Mouse (Mus musculus) stomach, embryonic 16.5 days (tissue): Measurements from ENCODE around the gene Spindoc. TPM values are rescaled to one million over a fixed set of nuclear protein-coding genes. Genes with fewer than 3 reads are reported as not detected.
"Not testable (repeated sequence)": the region's sequence is repeated elsewhere in the genome, so short reads cannot be mapped to it uniquely, and the experiment has no call there.

Source experiments
- ATAC-seq: fragments of 200-750 bp; cut with Nextera tagmentation; 2 replicates; pipeline ENCODE4 v1.8.0; 2017; ENCODE audit warnings: moderate number of reproducible peaks, moderate TSS enrichment; ENCODE audit not compliant: insufficient read depth, low FRiP score
- H3K27ac ChIP-seq: fragments of 300-500 bp; sonication (generic); 2 replicates; pipeline ENCODE4 v1.5.1; 2014; ENCODE audit warnings: low read length
- H3K27me3 ChIP-seq: fragments of 300-500 bp; sonication (generic); 2 replicates; pipeline ENCODE4 v1.6.1; 2014; ENCODE audit warnings: low read length, control low read depth, mixed read lengths; ENCODE audit not compliant: control insufficient read depth, insufficient read depth
- H3K36me3 ChIP-seq: fragments of 300-500 bp; sonication (generic); 2 replicates; pipeline ENCODE4 v1.6.1; 2014; ENCODE audit warnings: low read length; ENCODE audit not compliant: control insufficient read depth, insufficient read depth
- H3K4me1 ChIP-seq: fragments of 300-500 bp; sonication (generic); 2 replicates; pipeline ENCODE4 v1.6.1; 2014; ENCODE audit warnings: low read length, control low read depth, mixed read lengths; ENCODE audit not compliant: control insufficient read depth, insufficient read depth
- H3K4me2 ChIP-seq: fragments of 300-500 bp; sonication (generic); 2 replicates; pipeline ENCODE4 v1.6.1; 2014; ENCODE audit warnings: low read depth, low read length, mixed read lengths
- H3K4me3 ChIP-seq: fragments of 300-500 bp; sonication (generic); replicated peaks from 2 replicates; pipeline ENCODE4 v1.5.1; 2014; ENCODE audit warnings: mild to moderate bottlenecking, low read length
- H3K9ac ChIP-seq: fragments of 300-500 bp; sonication (generic); 2 replicates; pipeline ENCODE4 v1.6.1; 2014; ENCODE audit warnings: low read length
- H3K9me3 ChIP-seq: fragments of 300-500 bp; sonication (generic); replicated peaks from 2 replicates; pipeline ENCODE4 v1.6.1; 2016; ENCODE audit warnings: low read length, control low read depth; ENCODE audit not compliant: control insufficient read depth
- WGBS: fragments of 180-500 bp; shearing (Covaris S2); extraction: QIAGEN DNeasy Blood & Tissue Kit; methylation state at CpG from one replicate; pipeline ENCODE4 v1.1.7; 2014; 5-methylcytosine and 5-hydroxymethylcytosine counted together
- polyA plus RNA-seq: library from polyadenylated mRNA; unstranded; fragments of >200 nt; fragmentation: Nextera tagmentation; extraction: Ambion mirVana; gene quantifications from 2 replicates; pipeline ENCODE4 v1.2.1, GENCODE M21; 2015

Gene Spindoc
- polyA plus RNA-seq, 1 experiment from 2014 or later, result 19.8 TPM

GRCm38 (mm10) chr19:7381906-7382247, 917 bp downstream of the Spindoc start:
- Histone ChIP-seq H3K9me3 (0 out of 2 replicates have a peak, but pooled peaks cover 3% of the 10 kb centered on the region), H3K36me3 (no peaks in the 10 kb centered on the region), H3K4me2 (peak overlapping the region; percentile 60), H3K27me3 (no peaks in the 10 kb centered on the region), H3K4me1 (0 out of 2 replicates have a peak, but pooled peaks cover 6% of the 10 kb centered on the region), H3K9ac (peak overlapping the region; percentile 95), H3K4me3 (peak overlapping the region; percentile 90), H3K27ac (peak overlapping the region; percentile 90)
- ATAC-seq, result no peak
- WGBS, result 2% methylated on average over 8 of the region's 8 CpGs

GRCm38 (mm10) chr19:7377639-7378038, 5.2 kb downstream of the Spindoc start:
- no peak overlapping the region for H3K27ac ChIP-seq
- 0 out of 2 replicates have a peak, but pooled peaks cover 10% of the 10 kb centered on the region for H3K36me3 ChIP-seq
- no peak overlapping the region for H3K4me2 ChIP-seq
- 0 out of 2 replicates have a peak, but pooled peaks cover 6% of the 10 kb centered on the region for H3K4me1 ChIP-seq
- WGBS, result 69% methylated on average over 2 of the region's 2 CpGs
- H3K9ac ChIP-seq, result no peak overlapping the region
- no peaks in the 10 kb centered on the region for H3K27me3 ChIP-seq
- no peaks in the 10 kb centered on the region for H3K9me3 ChIP-seq
- H3K4me3 ChIP-seq, result no peak overlapping the region
- ATAC-seq, result no peak

- Histone ChIP-seq H3K4me3 (no peak overlapping the region), H3K36me3 (0 out of 2 replicates have a peak, but pooled peaks cover 10% of the 10 kb centered on the region), H3K9me3 (no peaks in the 10 kb centered on the region), H3K4me2 (no peak overlapping the region), H3K27me3 (no peaks in the 10 kb centered on the region), H3K9ac (no peak overlapping the region), H3K4me1 (no peaks in the 10 kb centered on the region), H3K27ac (no peak overlapping the region)
- 97% methylated on average over 8 of the region's 8 CpGs for WGBS
- ATAC-seq, result no peak
These were observed 8.3 kb downstream of the Spindoc start for GRCm38 (mm10) chr19:7374491-7374890.

- H3K9me3 ChIP-seq, ATAC-seq, H3K4me3 ChIP-seq, H3K27me3 ChIP-seq, H3K4me1 ChIP-seq, H3K27ac ChIP-seq, H3K4me2 ChIP-seq, H3K9ac ChIP-seq: not testable (repeated sequence)
- H3K36me3 ChIP-seq, result peaks cover 16% of the 10 kb centered on the region
- WGBS, result 75% methylated on average over 4 of the region's 4 CpGs
These were observed 13.3 kb downstream of the Spindoc start for GRCm38 (mm10) chr19:7369469-7369868.

DNA sequence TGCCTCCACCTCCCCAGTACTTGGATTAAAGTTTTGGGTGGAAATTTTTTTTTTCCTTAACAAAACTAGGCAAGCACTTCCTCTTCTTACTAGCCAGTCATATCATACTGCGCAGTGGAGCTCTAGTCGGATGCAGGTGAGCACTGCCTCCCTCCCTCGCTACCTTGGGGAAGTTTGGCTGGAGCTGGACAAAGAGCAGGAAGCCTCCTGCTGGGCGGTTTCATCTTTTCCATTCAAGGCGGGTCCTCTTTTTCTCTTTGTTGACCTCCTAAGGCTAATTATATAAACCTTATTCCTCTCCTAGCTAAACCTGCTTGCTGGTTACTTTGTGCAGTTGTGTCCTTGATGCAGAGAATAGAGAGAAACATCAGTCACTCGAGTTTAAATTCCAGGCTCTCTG, 29.2 kb downstream of the Spindoc start:
- no peak for ATAC-seq
- Histone ChIP-seq H3K9ac (no peak overlapping the region), H3K4me3 (no peak overlapping the region), H3K4me1 (no peaks in the 10 kb centered on the region), H3K27me3 (no peaks in the 10 kb centered on the region), H3K4me2 (no peak overlapping the region), H3K27ac (no peak overlapping the region), H3K9me3 (no peaks in the 10 kb centered on the region), H3K36me3 (no peaks in the 10 kb centered on the region)
- 51% methylated on average over 6 of the region's 6 CpGs for WGBS

GRCm38 (mm10) chr19:7352809-7353495, 29.8 kb downstream of the Spindoc start:
- no peak overlapping the region for H3K9ac ChIP-seq
- H3K4me3 ChIP-seq, result no peak overlapping the region
- H3K4me2 ChIP-seq, result no peak overlapping the region
- no peaks in the 10 kb centered on the region for H3K9me3 ChIP-seq
- H3K36me3 ChIP-seq, result no peaks in the 10 kb centered on the region
- no peaks in the 10 kb centered on the region for H3K4me1 ChIP-seq
- H3K27me3 ChIP-seq, result no peaks in the 10 kb centered on the region
- H3K27ac ChIP-seq, result no peak overlapping the region
- no peak for ATAC-seq
- 72% methylated on average over 11 of the region's 11 CpGs for WGBS

DNA sequence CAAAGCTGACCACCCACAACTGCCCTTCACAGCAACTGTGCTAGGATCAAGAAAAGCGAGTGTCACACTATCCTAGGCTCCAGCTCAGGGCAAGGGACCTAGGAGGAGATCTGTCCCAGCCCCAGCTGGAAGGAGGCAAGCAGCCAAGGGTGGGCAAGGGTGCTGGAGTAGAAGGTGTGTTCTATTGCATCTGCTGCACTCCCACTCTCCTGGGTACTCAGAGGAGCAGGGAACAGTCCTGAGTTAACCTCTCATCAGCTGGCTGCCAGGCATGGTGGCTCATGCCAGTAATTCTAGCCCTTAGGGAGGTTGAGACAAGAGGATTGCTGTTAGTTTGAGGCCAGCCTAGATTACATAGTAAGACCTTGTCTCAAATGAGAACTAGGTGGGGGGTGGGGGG, 32.8 kb downstream of the Spindoc start:
- no peaks in the 10 kb centered on the region for H3K27me3 ChIP-seq
- WGBS, result 86% methylated on average over 1 of the region's 1 CpGs
- H3K4me1 ChIP-seq, result no peaks in the 10 kb centered on the region
- H3K9ac ChIP-seq, result no peak overlapping the region
- no peak overlapping the region for H3K27ac ChIP-seq
- no peak overlapping the region for H3K4me2 ChIP-seq
- no peak overlapping the region for H3K4me3 ChIP-seq
- no peaks in the 10 kb centered on the region for H3K36me3 ChIP-seq
- no peaks in the 10 kb centered on the region for H3K9me3 ChIP-seq
- ATAC-seq, result no peak

GRCm38 (mm10) chr19:7345235-7345755, 37.5 kb downstream of the Spindoc start:
- Histone ChIP-seq H3K36me3 (no peaks in the 10 kb centered on the region), H3K27me3 (no peaks in the 10 kb centered on the region), H3K4me1 (peaks cover 4% of the 10 kb centered on the region), H3K9ac (no peak overlapping the region; the same call in 1 of the 2 replicates), H3K4me3 (no peak overlapping the region), H3K27ac (no peak overlapping the region), H3K4me2 (no peak overlapping the region), H3K9me3 (no peaks in the 10 kb centered on the region)
- 22% methylated on average over 4 of the region's 4 CpGs for WGBS
- ATAC-seq, result no peak

DNA sequence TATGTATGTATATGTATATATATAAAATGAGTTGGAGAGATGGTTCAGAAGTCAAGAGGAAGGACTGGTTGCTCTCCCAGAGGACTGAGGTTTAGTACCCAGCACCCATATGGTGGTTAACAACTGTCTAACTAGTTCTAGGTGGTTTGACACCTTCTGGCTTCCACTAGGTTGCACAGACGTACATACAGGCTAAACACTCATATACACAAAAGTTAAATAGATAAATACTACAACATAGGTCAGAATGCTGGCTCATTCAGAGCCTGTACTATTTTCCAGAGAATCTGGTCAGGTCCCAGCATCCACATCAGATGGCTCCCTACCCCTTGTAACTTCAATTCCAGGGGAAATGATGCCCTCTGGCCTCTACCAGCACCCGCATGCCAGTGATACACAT, 40.1 kb downstream of the Spindoc start:
- H3K4me2 ChIP-seq, result no peak overlapping the region
- ATAC-seq, result no peak
- H3K27ac ChIP-seq, result no peak overlapping the region
- WGBS, result 75% methylated on average over 2 of the region's 2 CpGs
- no peaks in the 10 kb centered on the region for H3K36me3 ChIP-seq
- H3K9me3 ChIP-seq, result no peaks in the 10 kb centered on the region
- no peak overlapping the region; the same call in 1 of the 2 replicates for H3K9ac ChIP-seq
- no peaks in the 10 kb centered on the region for H3K27me3 ChIP-seq
- peaks cover 27% of the 10 kb centered on the region for H3K4me1 ChIP-seq
- H3K4me3 ChIP-seq, result no peak overlapping the region
